Mouse (Mus musculus) heart, adult 2 months (tissue): ENCODE measurements around the gene Inpp5k.

Experiments
- CTCF ChIP-seq: fragments of 200-600 bp; IDR thresholded peaks from 2 replicates; pipeline ENCODE4 v1.8.1; 2022; ENCODE audit warnings: antibody characterized with exemption, mild to moderate bottlenecking, moderate library complexity
- POLR2A ChIP-seq: fragments of 200-500 bp; IDR thresholded peaks from 2 replicates; pipeline ENCODE4 v1.6.1; 2011; ENCODE audit warnings: mild to moderate bottlenecking, low read depth, low read length, control low read depth; ENCODE audit not compliant: insufficient read depth

DNA sequence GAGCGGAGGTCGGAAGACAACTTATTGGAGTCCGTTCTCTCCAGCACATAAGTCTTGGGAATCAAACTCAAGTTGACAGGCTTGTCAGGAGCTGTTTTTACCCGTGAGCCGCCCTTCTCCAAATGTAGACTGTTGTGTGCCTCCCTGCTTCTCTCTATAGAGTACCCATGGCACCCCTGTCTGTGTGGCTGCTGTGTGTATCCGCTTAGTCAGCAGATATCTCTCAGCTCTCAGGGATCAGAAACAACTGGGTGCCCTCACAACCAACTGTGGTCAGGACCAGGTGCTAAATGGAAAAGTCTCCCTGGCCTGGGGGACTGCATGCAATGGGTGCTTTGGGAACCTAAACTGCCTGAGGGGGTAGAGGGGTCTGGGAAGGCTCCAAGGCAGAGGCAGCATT, 35.5 kb downstream of the Inpp5k start:
- TF ChIP-seq CTCF (no peak), POLR2A (no peak)
